Comparison of ENCODE assay signal across 8 mouse cellular contexts in the genomic region with DNA sequence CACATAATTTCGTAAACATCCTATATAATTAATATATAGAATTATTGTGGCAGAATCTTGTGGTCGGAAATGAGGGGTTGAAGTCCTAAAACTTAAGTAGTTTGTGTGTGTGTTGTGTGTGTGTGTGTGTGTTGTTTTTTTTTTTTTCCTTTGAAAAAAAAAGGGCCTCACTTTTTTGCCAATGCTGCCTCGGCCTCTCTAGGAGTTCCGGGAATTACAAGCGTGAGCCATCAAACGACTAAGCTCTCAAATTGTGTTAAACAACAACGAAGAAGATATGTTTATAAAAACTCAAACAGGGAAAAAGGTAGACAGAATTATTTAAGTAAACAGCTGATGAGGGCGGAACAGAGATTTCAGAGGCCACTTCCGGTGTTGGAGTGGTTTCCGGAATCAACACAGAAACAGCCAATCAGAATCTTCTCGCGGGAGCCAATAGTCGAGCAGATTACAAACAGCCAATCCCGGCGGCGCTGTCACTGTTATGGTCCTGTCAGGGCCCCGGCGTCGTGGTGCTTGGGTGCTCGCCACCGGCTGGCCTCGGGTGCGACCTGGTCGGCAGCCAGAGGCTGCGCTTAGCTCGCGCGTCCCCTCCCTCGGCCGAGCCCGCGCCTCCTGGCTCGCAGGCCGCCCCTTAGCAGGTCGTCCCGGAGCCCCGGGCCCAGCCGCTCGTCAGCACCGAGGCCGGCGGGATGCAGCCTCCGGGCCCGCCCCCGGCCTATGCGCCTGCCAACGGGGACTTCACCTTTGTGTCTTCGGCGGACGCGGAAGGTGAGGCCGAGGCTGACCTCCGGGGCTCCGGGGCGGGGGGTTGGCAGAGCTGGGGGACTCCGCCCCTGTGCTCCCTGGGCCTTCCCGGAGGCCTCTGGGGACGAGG. TPM values are rescaled to one million over a fixed set of nuclear protein-coding genes. Genes with fewer than 3 reads are reported as not detected.
DNase-seq lines count a peak whose midpoint lies in the region; ATAC-seq and TF ChIP-seq lines count a peak whose summit lies in the region.

A gene (plus strand): TSS at position 470 of the 877 bp plus-strand sequence.

- 4% methylated on average over 58 of the region's 58 CpGs for whole genome bisulfite sequencing in heart, embryonic 12.5 days
- 4% methylated on average over 58 of the region's 58 CpGs for WGBS in kidney, postnatal 0 days
- WGBS in liver, embryonic 11.5 days, result 4% methylated on average over 57 of the region's 58 CpGs
- WGBS in stomach, embryonic 14.5 days, result 4% methylated on average over 58 of the region's 58 CpGs

- ATAC-seq in erythroid progenitor cell, adult 5-6 weeks (replicated peaks; ENCODE audit: low FRiP score, poor library complexity, severe bottlenecking), result peak; percentile 99
- peak; percentile 99 for ATAC-seq in heart, embryonic 12.5 days (ENCODE audit: insufficient number of reproducible peaks, low FRiP score)
- peak; percentile 99 for ATAC-seq in kidney, postnatal 0 days (replicated peaks; ENCODE audit: low FRiP score, low read depth)
- ATAC-seq in liver, embryonic 11.5 days (replicated peaks; ENCODE audit: low FRiP score), result peak; percentile 99
- ATAC-seq in stomach, embryonic 14.5 days (ENCODE audit: insufficient number of reproducible peaks, insufficient read depth, low FRiP score, low read depth), result peak; percentile 99

- H3K36me3 ChIP-seq in heart, embryonic 12.5 days, result peaks cover 20% of the 10 kb centered on the region
- H3K36me3 ChIP-seq in kidney, postnatal 0 days (ENCODE audit: insufficient read depth, low read length), result peaks cover 14% of the 10 kb centered on the region
- H3K36me3 ChIP-seq in liver, embryonic 11.5 days (ENCODE audit: control insufficient read depth, insufficient read depth, low read length), result peaks cover 8% of the 10 kb centered on the region; the same call in 1 of the 2 replicates
- peaks cover 19% of the 10 kb centered on the region; the same call in 1 of the 2 replicates for H3K36me3 ChIP-seq in stomach, embryonic 14.5 days (ENCODE audit: control insufficient read depth, insufficient read depth, low read length)

- no peaks in the 10 kb centered on the region for H3K27me3 ChIP-seq in heart, embryonic 12.5 days (replicated peaks)
- H3K27me3 ChIP-seq in kidney, postnatal 0 days (ENCODE audit: insufficient read depth, low read length), result no peaks in the 10 kb centered on the region
- no peaks in the 10 kb centered on the region for H3K27me3 ChIP-seq in liver, embryonic 11.5 days (replicated peaks; ENCODE audit: control insufficient read depth, insufficient read depth, low read length)
- no peaks in the 10 kb centered on the region for H3K27me3 ChIP-seq in stomach, embryonic 14.5 days (ENCODE audit: control insufficient read depth, insufficient read depth, low read length)

- peak; percentile 96 for DNase-seq in CD4-positive helper T cell, adult 2 months (ENCODE audit: low read depth, low spot score)
- DNase-seq in brain, embryonic 18.5 days (ENCODE audit: low read depth, low spot score), result peak; percentile 91
- DNase-seq in kidney, postnatal 0 days (ENCODE audit: low spot score), result peak; percentile 99
- DNase-seq in liver, embryonic 11.5 days (ENCODE audit: low spot score), result peak; percentile 89
- DNase-seq in naive thymus-derived CD4-positive, alpha-beta T cell, adult 2 months (ENCODE audit: low read depth), result peak; percentile 98

- H3K4me3 ChIP-seq in heart, embryonic 12.5 days, result peak within 1 kb of the TSS; percentile 83
- peak within 1 kb of the TSS; percentile 68 for H3K4me3 ChIP-seq in kidney, postnatal 0 days (replicated peaks; ENCODE audit: low read depth, low read length)
- peak within 1 kb of the TSS; percentile 90 for H3K4me3 ChIP-seq in liver, embryonic 11.5 days (ENCODE audit: low read depth, low read length)
- H3K4me3 ChIP-seq in stomach, embryonic 14.5 days (ENCODE audit: low read depth, low read length), result peak within 1 kb of the TSS; percentile 96

- peak within 1 kb of the TSS; percentile 95 for H3K27ac ChIP-seq in heart, embryonic 12.5 days (ENCODE audit: poor library complexity, severe bottlenecking)
- peak within 1 kb of the TSS; percentile 90 for H3K27ac ChIP-seq in kidney, postnatal 0 days
- H3K27ac ChIP-seq in liver, embryonic 11.5 days (ENCODE audit: low read depth, low read length), result peak within 1 kb of the TSS; percentile 75
- H3K27ac ChIP-seq in stomach, embryonic 14.5 days (ENCODE audit: low read length), result peak within 1 kb of the TSS; percentile 78

- no peaks in the 10 kb centered on the region for H3K9me3 ChIP-seq in heart, embryonic 12.5 days (replicated peaks)
- H3K9me3 ChIP-seq in kidney, postnatal 0 days (replicated peaks; ENCODE audit: low read length), result no peaks in the 10 kb centered on the region
- H3K9me3 ChIP-seq in liver, embryonic 11.5 days (ENCODE audit: control insufficient read depth, low read length), result no peaks in the 10 kb centered on the region
- H3K9me3 ChIP-seq in stomach, embryonic 14.5 days (ENCODE audit: control insufficient read depth, low read depth, low read length), result no peaks in the 10 kb centered on the region

- H3K9ac ChIP-seq in heart, embryonic 12.5 days, result peak within 1 kb of the TSS; percentile 85
- H3K9ac ChIP-seq in kidney, postnatal 0 days (ENCODE audit: low read depth, low read length), result peak within 1 kb of the TSS; percentile 82
- peak within 1 kb of the TSS; percentile 84 for H3K9ac ChIP-seq in liver, embryonic 11.5 days (ENCODE audit: low read depth, low read length)
- peak within 1 kb of the TSS; percentile 71 for H3K9ac ChIP-seq in stomach, embryonic 14.5 days (replicated peaks; ENCODE audit: low read depth, low read length)

- peaks cover 3% of the 10 kb centered on the region; the same call in 1 of the 2 replicates for H3K4me1 ChIP-seq in heart, embryonic 12.5 days (replicated peaks)
- H3K4me1 ChIP-seq in kidney, postnatal 0 days (replicated peaks; ENCODE audit: insufficient read depth, low read length), result no peaks in the 10 kb centered on the region
- peaks cover 3% of the 10 kb centered on the region; the same call in 1 of the 2 replicates for H3K4me1 ChIP-seq in liver, embryonic 11.5 days (replicated peaks; ENCODE audit: control insufficient read depth, insufficient read depth, low read length)
- peaks cover 5% of the 10 kb centered on the region; the same call in 1 of the 2 replicates for H3K4me1 ChIP-seq in stomach, embryonic 14.5 days (ENCODE audit: control insufficient read depth, insufficient read depth, low read length)

- TF ChIP-seq CTCF in kidney, postnatal 0 days (IDR thresholded peaks at IDR 0.05; ENCODE audit: low read depth), result no peak

- peak within 1 kb of the TSS; percentile 71 for H3K4me2 ChIP-seq in heart, embryonic 12.5 days
- H3K4me2 ChIP-seq in kidney, postnatal 0 days (ENCODE audit: low read length), result peak within 1 kb of the TSS; percentile 64
- H3K4me2 ChIP-seq in liver, embryonic 11.5 days, result peak within 1 kb of the TSS; percentile 69
- peak within 1 kb of the TSS; percentile 68 for H3K4me2 ChIP-seq in stomach, embryonic 14.5 days (replicated peaks; ENCODE audit: low read depth, low read length)

RNA-seq across cellular contexts. Expression of the gene that starts here (rescaled TPM):
- total RNA-seq in erythroid progenitor cell, adult 5-6 weeks (2015; ENCODE audit: low replicate concordance), result 60.9 and 101 TPM in 2 replicates
- total RNA-seq in erythroid progenitor cell, adult 5-6 weeks (2017; ENCODE audit: low replicate concordance), result 80.6 and 109 TPM in 2 replicates
- 63.2 and 64.7 TPM in 2 replicates for polyA plus RNA-seq in heart, embryonic 12.5 days (2016; fragmentation: Nextera tagmentation; extraction: Ambion mirVana)
- polyA plus RNA-seq in kidney, postnatal 0 days (2015; fragmentation: Nextera tagmentation; extraction: Ambion mirVana), result 100 and 108 TPM in 2 replicates
- 46.3 and 51.7 TPM in 2 replicates for polyA plus RNA-seq in liver, embryonic 11.5 days (2014; fragmentation: Nextera tagmentation; extraction: Ambion mirVana)
- 69.0 and 71.4 TPM in 2 replicates for polyA plus RNA-seq in stomach, embryonic 14.5 days (2014; fragmentation: Nextera tagmentation; extraction: Ambion mirVana)

Comparison
In these comparisons a context has a peak if more than half of its experiments do, and no peak if none do; other contexts are left out.
1. Peak in every context shown above with its lines: DNase-seq, ATAC-seq, H3K4me3 ChIP-seq and H3K27ac ChIP-seq.